Comparison of ENCODE assay signal across 26 mouse cellular contexts in the genomic region with DNA sequence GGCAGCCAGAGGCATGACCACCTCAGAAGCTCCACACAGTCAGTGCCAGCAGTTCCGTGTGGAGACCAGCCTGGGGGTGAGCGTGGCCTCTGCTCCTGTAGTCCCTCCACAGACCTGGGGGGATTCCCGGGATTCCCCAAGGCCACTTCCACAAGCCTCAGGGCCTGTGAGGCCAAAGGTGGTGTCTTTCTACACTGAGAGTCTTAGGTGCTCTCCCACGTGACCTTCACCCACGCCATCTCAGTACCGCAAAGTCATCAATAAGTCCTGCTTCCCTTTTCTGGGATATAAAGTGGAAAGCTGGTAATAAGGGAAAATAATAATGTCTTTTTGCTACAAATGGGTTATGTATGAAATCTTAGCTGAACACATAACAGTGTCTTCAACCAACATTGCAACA.
DNase-seq lines count a peak whose midpoint lies in the region; ATAC-seq and TF ChIP-seq lines count a peak whose summit lies in the region.
"Had no signal": no experiment of that assay in that cellular context is flagged by ENCODE, and none has a peak within 500 bp of the region (broad histone marks: within the 10 kb centered on the region; RNA-seq: fewer than 3 reads in every experiment).

No protein-coding gene starts in this region.

- 87% methylated on average over 6 of the region's 6 CpGs for WGBS in lung, adult 2 months
- 77% methylated on average over 6 of the region's 6 CpGs for WGBS in liver, postnatal 0 days (ENCODE audit: insufficient replicate concordance)
- 94% methylated on average over 6 of the region's 6 CpGs for WGBS in hindbrain, embryonic 16.5 days

- H3K9ac ChIP-seq in liver, postnatal 0 days (replicated peaks) = no peak overlapping the region
- no peak overlapping the region for H3K9ac ChIP-seq in hindbrain, embryonic 16.5 days (ENCODE audit: low read depth, low read length)
- H3K9ac ChIP-seq: hindbrain, embryonic 13.5 days; limb, embryonic 13.5 days; neural tube, embryonic 13.5 days had no signal

- H3K27me3 ChIP-seq in liver, postnatal 0 days (ENCODE audit: insufficient read depth, low read length) = no peaks in the 10 kb centered on the region
- H3K27me3 ChIP-seq in hindbrain, embryonic 16.5 days (replicated peaks; ENCODE audit: control insufficient read depth, insufficient read depth, low read length) = no peaks in the 10 kb centered on the region
- H3K27me3 ChIP-seq: hindbrain, embryonic 13.5 days; limb, embryonic 13.5 days; neural tube, embryonic 13.5 days had no signal

- H3K4me1 ChIP-seq in lung, adult 2 months (ENCODE audit: control insufficient read depth, insufficient read depth, low read length) = no peaks in the 10 kb centered on the region
- no peaks in the 10 kb centered on the region for H3K4me1 ChIP-seq in liver, postnatal 0 days (ENCODE audit: insufficient read depth)
- H3K4me1 ChIP-seq in hindbrain, embryonic 16.5 days (ENCODE audit: control insufficient read depth, insufficient read depth, low read depth, low read length) = peaks cover 2% of the 10 kb centered on the region
- H3K4me1 ChIP-seq: midbrain, embryonic 10.5 days had no signal

- no peak overlapping the region for H3K27ac ChIP-seq in liver, postnatal 0 days (ENCODE audit: low read depth)
- no peak overlapping the region for H3K27ac ChIP-seq in hindbrain, embryonic 16.5 days (ENCODE audit: low read depth, low read length)
- H3K27ac ChIP-seq: hindbrain, embryonic 13.5 days; limb, embryonic 13.5 days; midbrain, embryonic 10.5 days; neural tube, embryonic 13.5 days had no signal

- no peak for TF ChIP-seq POLR2A in lung, adult 2 months (IDR thresholded peaks at IDR 0.05; ENCODE audit: borderline replicate concordance, extremely low read depth, low read depth, low read length)

- H3K4me2 ChIP-seq in liver, postnatal 0 days (ENCODE audit: low read depth, low read length) = no peak overlapping the region
- no peak overlapping the region for H3K4me2 ChIP-seq in hindbrain, embryonic 16.5 days (ENCODE audit: low read length)
- H3K4me2 ChIP-seq: heart, embryonic 11.5 days; hindbrain, embryonic 13.5 days; limb, embryonic 13.5 days; liver, embryonic 11.5 days; neural tube, embryonic 13.5 days had no signal

- no peak overlapping the region for H3K4me3 ChIP-seq in lung, adult 2 months (replicated peaks; ENCODE audit: extremely low read depth, low read depth, low read length)
- H3K4me3 ChIP-seq in liver, postnatal 0 days (ENCODE audit: low read depth, low read length) = no peak overlapping the region
- no peak overlapping the region for H3K4me3 ChIP-seq in hindbrain, embryonic 16.5 days (ENCODE audit: low read length)
- H3K4me3 ChIP-seq: hindbrain, embryonic 13.5 days; limb, embryonic 13.5 days; midbrain, embryonic 10.5 days; neural tube, embryonic 13.5 days had no signal

- peak; percentile 28 for DNase-seq in lung, postnatal 36 days
- DNase-seq in lung, adult 2 months = no peak
- DNase-seq in thymus, postnatal 14 days = peak; percentile 34
- no peak for DNase-seq in thymus, postnatal 25 days
- no peak for DNase-seq in liver, postnatal 0 days
- DNase-seq: adrenal gland, postnatal 36 days; cerebellum, adult 8-10 months; cerebellum, postnatal 36 days; gastrocnemius, postnatal 14 days; heart, adult 11 months; heart, postnatal 4 days; kidney, adult 9 months; kidney, postnatal 14 days; retina, postnatal 1 day; right cerebral cortex, postnatal 14 days had no signal

- no peak for TF ChIP-seq EP300 in liver, postnatal 0 days (IDR thresholded peaks at IDR 0.05; ENCODE audit: low read depth)

- ATAC-seq in monocyte, adult 5-6 weeks (replicated peaks; ENCODE audit: insufficient number of reproducible peaks, low FRiP score, low TSS enrichment, poor library complexity, severe bottlenecking) = peak; percentile 19; the same call in 1 of the 2 replicates
- no peak for ATAC-seq in liver, postnatal 0 days
- ATAC-seq in hindbrain, embryonic 16.5 days = no peak
- ATAC-seq: forebrain, embryonic 14.5 days; intestine, postnatal 0 days; lung, postnatal 0 days had no signal

- no peaks in the 10 kb centered on the region for H3K9me3 ChIP-seq in liver, postnatal 0 days (ENCODE audit: low read length)
- H3K9me3 ChIP-seq in hindbrain, embryonic 16.5 days (ENCODE audit: control insufficient read depth, low read length) = no peaks in the 10 kb centered on the region
- H3K9me3 ChIP-seq: hindbrain, embryonic 13.5 days; limb, embryonic 13.5 days; midbrain, embryonic 10.5 days; neural tube, embryonic 13.5 days had no signal

- no peaks in the 10 kb centered on the region for H3K36me3 ChIP-seq in liver, postnatal 0 days (replicated peaks; ENCODE audit: insufficient read depth, low read length)
- H3K36me3 ChIP-seq in hindbrain, embryonic 16.5 days (ENCODE audit: control insufficient read depth, insufficient read depth, low read length) = no peaks in the 10 kb centered on the region
- H3K36me3 ChIP-seq: hindbrain, embryonic 13.5 days; limb, embryonic 13.5 days; midbrain, embryonic 10.5 days; neural tube, embryonic 13.5 days had no signal

- no peak for TF ChIP-seq CTCF in lung, adult 2 months (IDR thresholded peaks at IDR 0.05; ENCODE audit: insufficient read depth, low read length)
- TF ChIP-seq CTCF in liver, postnatal 0 days (IDR thresholded peaks at IDR 0.05; ENCODE audit: low read depth) = no peak

Comparison
In these comparisons a context has a peak if more than half of its experiments do, and no peak if none do; other contexts are left out.
1. DNase-seq: peak in lung, postnatal 36 days (single experiment) and thymus, postnatal 14 days (single experiment); none in lung, adult 2 months (single experiment), thymus, postnatal 25 days (single experiment) and liver, postnatal 0 days (single experiment).